Mouse (Mus musculus): ENCODE data around the gene Tspan14. TPM values are rescaled to one million over a fixed set of nuclear protein-coding genes. Genes with fewer than 3 reads are reported as not detected.

Gene Tspan14
- polyA plus RNA-seq, 1 experiment from 2014 or later: 92.5 TPM

DNA sequence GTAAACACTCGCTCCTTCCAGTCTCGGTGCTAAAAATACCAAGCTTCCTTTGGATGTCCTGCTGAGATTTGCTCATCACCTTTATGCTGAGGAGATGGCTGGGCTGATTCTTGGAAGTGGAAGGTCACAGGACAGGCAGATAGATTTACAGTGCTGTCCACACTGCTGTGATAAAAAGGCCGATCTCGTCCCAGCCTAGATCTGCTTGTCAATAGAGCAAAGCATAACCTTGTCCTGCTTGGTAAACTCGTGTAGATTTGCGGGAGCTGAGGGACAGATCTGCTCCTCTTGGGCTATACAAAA lies 942 bp upstream of the Tspan14 start:
- Histone ChIP-seq H3K4me3 (ENCODE audit: low read depth, low read length) (peak overlapping the region; percentile 42), H3K9ac (replicated peaks; ENCODE audit: low read length) (peak overlapping the region; percentile 56), H3K4me1 (ENCODE audit: control insufficient read depth, insufficient read depth, low read length) (no peaks in the 10 kb centered on the region; the same call in 1 of the 2 replicates), H3K36me3 (replicated peaks; ENCODE audit: control insufficient read depth, insufficient read depth, low read depth, low read length) (no peaks in the 10 kb centered on the region), H3K27ac (replicated peaks; ENCODE audit: low read depth, low read length) (no peak overlapping the region), H3K27me3 (ENCODE audit: control insufficient read depth, insufficient read depth, low read length) (no peaks in the 10 kb centered on the region), H3K9me3 (replicated peaks; ENCODE audit: control insufficient read depth, low read length) (no peaks in the 10 kb centered on the region), H3K4me2 (ENCODE audit: low read depth, low read length) (peak overlapping the region; percentile 59)
- 3% methylated on average over 6 of the region's 6 CpGs for WGBS
- ATAC-seq (replicated peaks; ENCODE audit: insufficient number of reproducible peaks, low FRiP score, low TSS enrichment, low read depth) (peak; percentile 10; the same call in 1 of the 2 replicates), DNase-seq (ENCODE audit: low spot score) (no peak)

- no peaks in the 10 kb centered on the region; the same call in 1 of the 2 replicates for H3K4me1 ChIP-seq (ENCODE audit: control insufficient read depth, insufficient read depth, low read length)
- ATAC-seq (replicated peaks; ENCODE audit: insufficient number of reproducible peaks, low FRiP score, low TSS enrichment, low read depth) (peak; percentile 93), DNase-seq (ENCODE audit: low spot score) (peak; percentile 98)
- no peaks in the 10 kb centered on the region for H3K36me3 ChIP-seq (replicated peaks; ENCODE audit: control insufficient read depth, insufficient read depth, low read depth, low read length)
- peak overlapping the region; percentile 91 for H3K4me3 ChIP-seq (ENCODE audit: low read depth, low read length)
- H3K4me2 ChIP-seq (ENCODE audit: low read depth, low read length): peak overlapping the region; percentile 59
- H3K27me3 ChIP-seq (ENCODE audit: control insufficient read depth, insufficient read depth, low read length): no peaks in the 10 kb centered on the region
- H3K27ac ChIP-seq (replicated peaks; ENCODE audit: low read depth, low read length): no peak overlapping the region
- WGBS: under 1% methylated on average over 48 of the region's 62 CpGs
- H3K9me3 ChIP-seq (replicated peaks; ENCODE audit: control insufficient read depth, low read length): no peaks in the 10 kb centered on the region
- H3K9ac ChIP-seq (replicated peaks; ENCODE audit: low read length): peak overlapping the region; percentile 93
Measured at GRCm38 (mm10) chr14:40966862-40967597, 423 bp upstream of the Tspan14 start.

- 0% methylated on average over 15 of the region's 15 CpGs for WGBS
- peak; percentile 7; the same call in 1 of the 2 replicates for ATAC-seq (replicated peaks; ENCODE audit: insufficient number of reproducible peaks, low FRiP score, low TSS enrichment, low read depth)
- Histone ChIP-seq H3K4me1 (ENCODE audit: control insufficient read depth, insufficient read depth, low read length) (no peaks in the 10 kb centered on the region; the same call in 1 of the 2 replicates), H3K4me2 (ENCODE audit: low read depth, low read length) (peak overlapping the region; percentile 83), H3K4me3 (ENCODE audit: low read depth, low read length) (peak overlapping the region; percentile 91), H3K36me3 (replicated peaks; ENCODE audit: control insufficient read depth, insufficient read depth, low read depth, low read length) (no peaks in the 10 kb centered on the region), H3K27ac (replicated peaks; ENCODE audit: low read depth, low read length) (peak overlapping the region; percentile 79), H3K27me3 (ENCODE audit: control insufficient read depth, insufficient read depth, low read length) (no peaks in the 10 kb centered on the region), H3K9ac (replicated peaks; ENCODE audit: low read length) (peak overlapping the region; percentile 93), H3K9me3 (replicated peaks; ENCODE audit: control insufficient read depth, low read length) (no peaks in the 10 kb centered on the region)
- peak; percentile 35 for DNase-seq (ENCODE audit: low spot score)
Measured at GRCm38 (mm10) chr14:40965507-40966356, 875 bp downstream of the Tspan14 start.

GRCm38 (mm10) chr14:40964881-40965280 lies 1.7 kb downstream of the Tspan14 start:
- no peaks in the 10 kb centered on the region for H3K36me3 ChIP-seq (replicated peaks; ENCODE audit: control insufficient read depth, insufficient read depth, low read depth, low read length)
- H3K9ac ChIP-seq (replicated peaks; ENCODE audit: low read length): no peak overlapping the region
- peak overlapping the region; percentile 91 for H3K4me3 ChIP-seq (ENCODE audit: low read depth, low read length)
- no peaks in the 10 kb centered on the region for H3K27me3 ChIP-seq (ENCODE audit: control insufficient read depth, insufficient read depth, low read length)
- H3K4me2 ChIP-seq (ENCODE audit: low read depth, low read length): peak overlapping the region; percentile 83
- no peak for DNase-seq (ENCODE audit: low spot score)
- no peak overlapping the region for H3K27ac ChIP-seq (replicated peaks; ENCODE audit: low read depth, low read length)
- no peaks in the 10 kb centered on the region for H3K9me3 ChIP-seq (replicated peaks; ENCODE audit: control insufficient read depth, low read length)
- no peak for ATAC-seq (replicated peaks; ENCODE audit: insufficient number of reproducible peaks, low FRiP score, low TSS enrichment, low read depth)
- no peaks in the 10 kb centered on the region; the same call in 1 of the 2 replicates for H3K4me1 ChIP-seq (ENCODE audit: control insufficient read depth, insufficient read depth, low read length)

GRCm38 (mm10) chr14:40964214-40964610 lies 2.4 kb downstream of the Tspan14 start:
- ATAC-seq (replicated peaks; ENCODE audit: insufficient number of reproducible peaks, low FRiP score, low TSS enrichment, low read depth) (no peak), DNase-seq (ENCODE audit: low spot score) (no peak)
- no peak overlapping the region for H3K27ac ChIP-seq (replicated peaks; ENCODE audit: low read depth, low read length)
- no peak overlapping the region for H3K4me3 ChIP-seq (ENCODE audit: low read depth, low read length)
- H3K36me3 ChIP-seq (replicated peaks; ENCODE audit: control insufficient read depth, insufficient read depth, low read depth, low read length): no peaks in the 10 kb centered on the region
- no peaks in the 10 kb centered on the region for H3K27me3 ChIP-seq (ENCODE audit: control insufficient read depth, insufficient read depth, low read length)
- 95% methylated on average over 3 of the region's 3 CpGs for WGBS
- H3K9me3 ChIP-seq (replicated peaks; ENCODE audit: control insufficient read depth, low read length): no peaks in the 10 kb centered on the region
- H3K4me1 ChIP-seq (ENCODE audit: control insufficient read depth, insufficient read depth, low read length): no peaks in the 10 kb centered on the region; the same call in 1 of the 2 replicates
- no peak overlapping the region for H3K9ac ChIP-seq (replicated peaks; ENCODE audit: low read length)
- H3K4me2 ChIP-seq (ENCODE audit: low read depth, low read length): no peak overlapping the region

DNA sequence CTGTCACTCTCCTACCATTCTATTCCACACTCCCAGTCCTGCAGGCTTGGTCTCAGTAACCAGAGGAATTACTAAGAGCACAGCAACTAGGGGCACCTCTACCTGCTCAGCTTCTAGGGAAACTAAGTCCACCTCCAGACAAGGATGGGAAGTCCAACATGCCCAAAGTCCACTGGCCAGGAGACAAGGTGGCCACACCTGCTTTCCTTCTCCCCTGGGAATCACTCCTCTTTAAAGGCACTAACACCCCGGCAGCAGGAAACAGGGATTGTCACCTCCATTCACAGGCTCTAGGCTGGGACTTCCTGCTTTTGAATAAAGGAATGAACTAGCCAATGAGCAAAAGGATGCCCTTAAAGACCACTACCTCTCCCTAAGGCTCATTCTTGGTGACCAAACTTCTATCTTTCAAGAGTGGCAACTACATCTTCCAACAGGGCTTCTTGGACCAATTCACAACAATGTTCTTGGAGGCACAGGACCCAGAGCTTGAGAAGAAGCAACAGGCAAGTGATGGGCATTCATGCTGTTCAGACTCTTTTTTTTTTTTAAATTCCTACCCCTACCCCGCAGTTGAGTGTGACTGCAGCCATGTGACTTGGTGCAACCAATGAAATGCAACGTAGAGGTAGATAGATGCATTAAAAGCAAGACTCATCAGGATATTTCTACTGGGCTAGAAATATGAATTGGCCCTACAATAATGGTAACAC lies 3.0 kb downstream of the Tspan14 start:
- 67% methylated on average over 3 of the region's 3 CpGs for WGBS
- DNase-seq (ENCODE audit: low spot score) (no peak), ATAC-seq (replicated peaks; ENCODE audit: insufficient number of reproducible peaks, low FRiP score, low TSS enrichment, low read depth) (no peak)
- Histone ChIP-seq H3K4me1 (ENCODE audit: control insufficient read depth, insufficient read depth, low read length) (peaks cover 2% of the 10 kb centered on the region), H3K4me3 (ENCODE audit: low read depth, low read length) (no peak overlapping the region), H3K9ac (replicated peaks; ENCODE audit: low read length) (no peak overlapping the region), H3K4me2 (ENCODE audit: low read depth, low read length) (no peak overlapping the region), H3K36me3 (replicated peaks; ENCODE audit: control insufficient read depth, insufficient read depth, low read depth, low read length) (no peaks in the 10 kb centered on the region), H3K27ac (replicated peaks; ENCODE audit: low read depth, low read length) (no peak overlapping the region), H3K27me3 (ENCODE audit: control insufficient read depth, insufficient read depth, low read length) (no peaks in the 10 kb centered on the region), H3K9me3 (replicated peaks; ENCODE audit: control insufficient read depth, low read length) (no peaks in the 10 kb centered on the region)

DNA sequence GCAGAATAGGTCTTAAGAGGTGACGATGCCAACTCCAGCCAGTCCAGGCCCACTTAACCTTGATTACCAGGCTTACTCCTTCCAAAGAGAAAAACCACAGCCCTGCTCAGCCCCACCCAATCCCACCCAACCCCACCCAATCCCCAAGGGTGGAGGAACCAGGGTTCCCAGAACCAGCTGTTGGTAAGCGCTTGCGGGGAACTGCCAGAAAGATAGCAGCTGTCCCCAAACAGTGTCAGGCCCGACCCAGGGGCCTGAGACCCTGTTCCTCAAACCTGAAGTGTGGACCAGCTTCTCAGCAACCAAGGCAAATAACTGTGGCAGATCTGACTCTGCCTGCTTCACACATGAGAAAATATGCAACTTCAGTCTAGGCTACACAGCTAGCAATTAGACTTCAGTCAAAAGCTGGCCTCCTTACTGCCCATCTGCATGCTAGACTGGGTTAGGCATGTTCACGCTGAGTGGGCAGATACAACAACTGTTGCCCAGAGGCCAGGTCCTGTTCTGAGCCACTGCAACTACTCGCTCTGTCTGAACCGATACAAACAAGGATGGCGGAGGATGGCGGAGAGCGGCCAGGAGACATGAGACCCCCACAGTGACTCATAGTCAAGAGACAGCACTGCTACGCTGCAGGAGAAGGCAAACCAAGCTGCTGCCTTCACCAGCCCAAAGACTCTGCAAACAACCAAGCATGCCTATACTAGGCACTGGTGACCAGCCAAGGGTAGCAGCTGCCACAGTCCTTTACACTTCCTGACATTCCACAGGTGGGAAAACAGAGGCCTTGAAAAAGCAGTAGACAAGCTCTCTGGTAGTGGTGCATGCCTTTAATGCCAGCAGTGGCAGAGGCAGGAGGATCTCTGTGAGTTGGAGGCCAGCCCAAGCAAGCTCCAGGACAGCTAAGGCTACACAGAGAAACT lies 4.0 kb downstream of the Tspan14 start:
- WGBS: 79% methylated on average over 11 of the region's 11 CpGs
- Histone ChIP-seq H3K9me3 (replicated peaks; ENCODE audit: control insufficient read depth, low read length) (no peaks in the 10 kb centered on the region), H3K4me3 (ENCODE audit: low read depth, low read length) (no peak overlapping the region), H3K27me3 (ENCODE audit: control insufficient read depth, insufficient read depth, low read length) (no peaks in the 10 kb centered on the region), H3K4me1 (ENCODE audit: control insufficient read depth, insufficient read depth, low read length) (peaks cover 7% of the 10 kb centered on the region), H3K4me2 (ENCODE audit: low read depth, low read length) (no peak overlapping the region), H3K36me3 (replicated peaks; ENCODE audit: control insufficient read depth, insufficient read depth, low read depth, low read length) (no peaks in the 10 kb centered on the region), H3K27ac (replicated peaks; ENCODE audit: low read depth, low read length) (no peak overlapping the region; the same call in 1 of the 2 replicates), H3K9ac (replicated peaks; ENCODE audit: low read length) (no peak overlapping the region)
- ATAC-seq (replicated peaks; ENCODE audit: insufficient number of reproducible peaks, low FRiP score, low TSS enrichment, low read depth): no peak
- no peak for DNase-seq (ENCODE audit: low spot score)
